Mouse (Mus musculus) spleen, adult 10 weeks (tissue): ENCODE data around the gene Slc6a9. TPM values are rescaled to one million over a fixed set of nuclear protein-coding genes. Genes with fewer than 3 reads are reported as not detected.

Experiments
- polyA plus RNA-seq: library from polyadenylated mRNA; stranded (reverse); fragments of 350-450 nt; fragmentation: Illumina TruSeq; extraction: RNeasy Lipid Tissue Mini Kit (QIAGEN cat#74804); gene quantifications from one replicate; pipeline ENCODE4 v1.2.3, GENCODE M21; 2015; ENCODE audit warnings: low replicate concordance; ENCODE audit not compliant: insufficient read depth

The Slc6a9 gene
- 3.3 TPM for polyA plus RNA-seq

GRCm38 (mm10) chr4:117834457-117834844 is at the start of gene Slc6a9:
TSS of gene Slc6a9 (plus strand) at chr4:117834506.

GRCm38 (mm10) chr4:117872471-117872886 is 38.2 kb downstream of the Slc6a9 start, which contains the start of gene Ccdc24:
TSS of gene Ccdc24 (minus strand) at chr4:117872557.

GRCm38 (mm10) chr4:117882701-117883691 is 48.7 kb downstream of the Slc6a9 start, which contains the start of gene B4galt2:
TSS of gene B4galt2 (minus strand) at chr4:117883487.

GRCm38 (mm10) chr4:117887133-117887532 is 52.8 kb downstream of the Slc6a9 start, which contains the start of gene Atp6v0b:
TSS of gene Atp6v0b (minus strand) at chr4:117887333.

GRCm38 (mm10) chr4:117891738-117892161 is 57.4 kb downstream of the Slc6a9 start, which contains the start of gene Dph2:
TSS of gene Dph2 (minus strand) at chr4:117892032.

GRCm38 (mm10) chr4:117914591-117915442 is 80.5 kb downstream of the Slc6a9 start, which contains the start of gene Ipo13:
TSS of gene Ipo13 (minus strand) at chr4:117914999.

Other genes with a start within 250 kb of the Slc6a9 start
- 15.4 TPM for gene Dmap1, start 152.2 kb upstream of the Slc6a9 start, polyA plus RNA-seq
- not detected for gene Gm12845, start 110.1 kb upstream of the Slc6a9 start, polyA plus RNA-seq
- not detected for gene Klf17, start 68.9 kb upstream of the Slc6a9 start, polyA plus RNA-seq
- gene Ccdc24, start 38.1 kb downstream of the Slc6a9 start, polyA plus RNA-seq: not detected
- 1.4 TPM for gene B4galt2, start 49.0 kb downstream of the Slc6a9 start, polyA plus RNA-seq
- 204 TPM for gene Atp6v0b, start 52.8 kb downstream of the Slc6a9 start, polyA plus RNA-seq
- gene Dph2, start 57.5 kb downstream of the Slc6a9 start, polyA plus RNA-seq: 12.2 TPM
- gene Ipo13, start 80.5 kb downstream of the Slc6a9 start, polyA plus RNA-seq: 19.2 TPM
- not detected for gene Artn, start 95.3 kb downstream of the Slc6a9 start, polyA plus RNA-seq